Mouse (Mus musculus): ENCODE data around the gene Kirrel3. TPM values are rescaled to one million over a fixed set of nuclear protein-coding genes. Genes with fewer than 3 reads are reported as not detected.

The Kirrel3 gene
- polyA plus RNA-seq, 1 experiment, result 0.80 TPM

DNA sequence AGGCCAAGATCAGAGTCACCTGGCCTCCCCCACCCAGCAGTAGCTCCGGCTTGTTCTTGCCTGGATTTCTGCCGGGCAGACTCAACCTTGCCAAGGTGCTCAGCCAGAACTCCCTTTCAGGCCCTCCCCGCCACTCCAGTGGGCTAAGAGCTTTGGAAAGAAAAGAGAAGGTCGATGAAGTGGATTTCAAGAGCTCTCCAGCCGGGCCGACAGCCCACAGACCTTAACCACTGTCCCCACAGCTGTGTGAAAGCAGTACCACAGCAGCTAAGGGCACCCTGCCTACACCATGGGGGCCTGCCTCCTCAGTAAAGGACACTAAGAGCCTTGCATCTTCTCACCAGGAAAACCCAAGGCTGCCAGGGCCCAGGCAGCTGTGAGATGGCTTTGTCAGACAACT, 389.5 kb downstream of the Kirrel3 start:
- Histone ChIP-seq H3K4me3 (replicated peaks; ENCODE audit: extremely low read depth, low read depth, low read length) (no peak overlapping the region), H3K4me1 (ENCODE audit: control insufficient read depth, insufficient read depth, low read length) (no peaks in the 10 kb centered on the region)
- WGBS, result 59% methylated on average over 6 of the region's 6 CpGs
- peak; percentile 49 for DNase-seq
- TF ChIP-seq POLR2A (IDR thresholded peaks at IDR 0.05; ENCODE audit: borderline replicate concordance, extremely low read depth, low read depth, low read length) (no peak), CTCF (IDR thresholded peaks at IDR 0.05; ENCODE audit: insufficient read depth, low read length) (no peak)

DNA sequence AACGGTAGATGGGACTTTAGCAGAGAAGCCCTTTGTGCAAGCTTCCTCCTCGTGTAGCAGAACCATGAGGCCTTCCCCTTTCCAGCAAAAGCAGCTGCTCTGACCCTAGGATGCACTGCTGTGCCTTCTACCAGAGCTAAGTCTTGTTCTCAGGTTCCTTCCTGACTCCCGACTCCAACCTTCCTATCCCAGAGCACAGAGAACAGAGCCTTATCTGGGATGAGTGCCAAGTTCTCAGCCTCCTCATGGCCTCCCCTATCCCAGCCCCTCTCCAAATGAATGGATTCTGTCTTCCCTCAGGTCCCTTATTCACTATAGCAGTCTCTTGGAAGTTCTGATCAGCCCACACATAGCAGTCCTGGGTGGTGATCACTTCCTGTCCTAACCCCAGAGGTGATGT, 391.5 kb downstream of the Kirrel3 start:
- WGBS, result 49% methylated on average over 3 of the region's 3 CpGs
- Histone ChIP-seq H3K4me1 (ENCODE audit: control insufficient read depth, insufficient read depth, low read length) (no peaks in the 10 kb centered on the region), H3K4me3 (replicated peaks; ENCODE audit: extremely low read depth, low read depth, low read length) (no peak overlapping the region)
- TF ChIP-seq CTCF (IDR thresholded peaks at IDR 0.05; ENCODE audit: insufficient read depth, low read length) (no peak), POLR2A (IDR thresholded peaks at IDR 0.05; ENCODE audit: borderline replicate concordance, extremely low read depth, low read depth, low read length) (no peak)
- DNase-seq, result no peak

DNA sequence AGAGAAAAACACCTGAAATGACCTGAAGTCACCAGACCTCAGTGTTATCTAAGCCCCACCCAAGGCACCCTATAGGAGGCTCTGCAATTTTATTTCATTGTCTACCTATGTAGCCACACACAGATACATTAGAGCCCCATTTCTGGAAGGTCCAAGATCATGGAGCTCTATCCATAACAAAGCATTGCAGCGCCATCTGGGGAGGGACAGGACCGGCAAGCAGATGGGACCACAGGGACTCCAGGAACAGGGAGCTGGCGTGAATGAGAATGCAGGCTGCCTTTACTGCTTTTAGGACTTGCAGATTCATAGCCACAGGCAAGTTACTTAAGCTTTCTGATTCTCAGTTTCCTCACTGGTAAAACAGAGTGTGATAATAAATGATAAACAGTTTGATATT, 392.1 kb downstream of the Kirrel3 start:
- no peak for TF ChIP-seq POLR2A (IDR thresholded peaks at IDR 0.05; ENCODE audit: borderline replicate concordance, extremely low read depth, low read depth, low read length)
- Histone ChIP-seq H3K4me3 (replicated peaks; ENCODE audit: extremely low read depth, low read depth, low read length) (no peak overlapping the region), H3K4me1 (ENCODE audit: control insufficient read depth, insufficient read depth, low read length) (no peaks in the 10 kb centered on the region)
- 76% methylated on average over 3 of the region's 3 CpGs for WGBS
- no peak for DNase-seq

DNA sequence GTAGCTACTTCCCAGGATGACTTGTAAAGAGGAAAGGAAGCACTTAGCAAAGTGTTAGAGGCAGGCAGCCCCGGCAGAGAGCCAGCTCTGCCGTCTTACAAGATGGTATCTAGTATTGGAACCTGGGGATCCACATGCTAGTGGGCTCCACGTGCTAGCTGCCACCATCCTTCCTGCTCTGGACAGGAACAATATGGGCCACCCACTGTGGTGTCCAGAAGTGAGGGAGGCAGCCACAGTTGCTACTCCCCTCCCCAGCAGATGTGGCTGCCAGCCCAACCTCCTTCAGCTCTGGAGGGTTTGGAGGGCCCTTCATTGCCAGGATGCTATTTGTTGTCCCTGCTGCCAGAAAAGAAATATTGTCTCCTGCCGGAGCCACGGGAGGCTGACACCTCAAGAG, 396.1 kb downstream of the Kirrel3 start:
- no peak for TF ChIP-seq POLR2A (IDR thresholded peaks at IDR 0.05; ENCODE audit: borderline replicate concordance, extremely low read depth, low read depth, low read length)
- no peak for TF ChIP-seq CTCF (IDR thresholded peaks at IDR 0.05; ENCODE audit: insufficient read depth, low read length)
- DNase-seq, result peak; percentile 43
- WGBS, result 11% methylated on average over 5 of the region's 5 CpGs
- Histone ChIP-seq H3K4me3 (replicated peaks; ENCODE audit: extremely low read depth, low read depth, low read length) (no peak overlapping the region), H3K4me1 (ENCODE audit: control insufficient read depth, insufficient read depth, low read length) (no peaks in the 10 kb centered on the region)

DNA sequence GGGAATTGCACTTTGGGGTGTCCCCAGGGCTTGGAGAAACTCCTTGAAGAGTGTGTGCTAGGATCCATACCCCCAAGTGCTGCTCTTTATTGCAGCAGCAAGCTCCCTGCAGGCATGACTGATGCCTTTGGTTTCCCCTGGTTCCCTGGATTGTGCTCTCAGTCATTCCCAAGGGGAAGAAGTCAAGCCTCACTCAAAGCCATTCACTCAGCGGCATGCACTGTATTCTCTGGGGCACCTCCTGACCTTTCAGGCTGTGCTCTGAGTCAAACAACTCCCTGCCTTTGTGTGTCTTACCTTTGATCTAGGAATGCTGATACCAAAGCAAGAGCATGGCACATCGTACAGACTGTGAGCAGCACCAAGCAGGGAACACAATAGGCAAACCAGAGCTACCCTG, 396.5 kb downstream of the Kirrel3 start:
- Histone ChIP-seq H3K4me1 (ENCODE audit: control insufficient read depth, insufficient read depth, low read length) (no peaks in the 10 kb centered on the region), H3K4me3 (replicated peaks; ENCODE audit: extremely low read depth, low read depth, low read length) (no peak overlapping the region)
- DNase-seq, result no peak
- WGBS, result 17% methylated on average over 2 of the region's 2 CpGs
- TF ChIP-seq CTCF (IDR thresholded peaks at IDR 0.05; ENCODE audit: insufficient read depth, low read length), result no peak
- TF ChIP-seq POLR2A (IDR thresholded peaks at IDR 0.05; ENCODE audit: borderline replicate concordance, extremely low read depth, low read depth, low read length), result no peak

DNA sequence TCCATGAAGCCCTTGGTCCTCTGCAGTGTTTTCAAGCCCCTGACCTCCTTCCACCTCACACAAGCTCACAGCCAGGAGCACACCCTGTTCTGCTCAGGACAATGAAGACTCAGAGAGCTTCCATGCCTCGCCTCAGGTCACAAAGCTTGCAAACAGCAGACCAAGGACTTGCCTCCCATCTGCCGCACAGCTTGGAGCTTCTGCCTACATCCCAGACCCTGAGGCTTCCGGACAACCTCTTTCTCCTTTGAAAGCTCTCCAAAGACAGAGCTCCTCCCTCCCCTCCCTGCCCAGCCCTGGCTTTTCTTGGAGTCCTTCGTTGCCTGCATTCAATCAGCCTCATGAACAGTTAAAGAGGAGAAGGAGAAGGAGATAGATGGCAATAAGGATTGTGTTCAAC, 397.4 kb downstream of the Kirrel3 start:
- Histone ChIP-seq H3K4me1 (ENCODE audit: control insufficient read depth, insufficient read depth, low read length) (no peaks in the 10 kb centered on the region), H3K4me3 (replicated peaks; ENCODE audit: extremely low read depth, low read depth, low read length) (no peak overlapping the region)
- DNase-seq, result no peak
- TF ChIP-seq CTCF (IDR thresholded peaks at IDR 0.05; ENCODE audit: insufficient read depth, low read length), result no peak
- no peak for TF ChIP-seq POLR2A (IDR thresholded peaks at IDR 0.05; ENCODE audit: borderline replicate concordance, extremely low read depth, low read depth, low read length)
- 38% methylated on average over 4 of the region's 4 CpGs for WGBS

DNA sequence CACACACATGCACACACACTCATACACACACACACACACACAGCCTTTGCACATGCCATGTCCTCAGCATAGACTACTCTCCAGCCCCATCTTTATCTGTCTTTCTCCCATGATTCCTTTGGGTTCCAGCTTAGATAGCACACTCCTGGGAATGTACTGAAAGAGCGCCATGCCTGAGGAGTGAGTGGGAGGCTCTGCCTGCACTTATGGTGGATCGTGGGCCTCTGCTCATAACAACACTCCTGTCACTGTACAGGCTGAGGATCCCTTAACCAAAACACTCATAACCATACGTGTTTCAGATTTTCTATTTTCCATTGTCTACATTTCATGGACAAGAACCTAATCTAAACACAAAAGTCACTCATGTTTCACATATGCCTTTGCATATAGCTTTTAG, 398.6 kb downstream of the Kirrel3 start:
- no peak for DNase-seq
- 81% methylated on average over 3 of the region's 3 CpGs for WGBS
- no peak for TF ChIP-seq POLR2A (IDR thresholded peaks at IDR 0.05; ENCODE audit: borderline replicate concordance, extremely low read depth, low read depth, low read length)
- no peak for TF ChIP-seq CTCF (IDR thresholded peaks at IDR 0.05; ENCODE audit: insufficient read depth, low read length)
- Histone ChIP-seq H3K4me1 (ENCODE audit: control insufficient read depth, insufficient read depth, low read length) (no peaks in the 10 kb centered on the region), H3K4me3 (replicated peaks; ENCODE audit: extremely low read depth, low read depth, low read length) (no peak overlapping the region)

DNA sequence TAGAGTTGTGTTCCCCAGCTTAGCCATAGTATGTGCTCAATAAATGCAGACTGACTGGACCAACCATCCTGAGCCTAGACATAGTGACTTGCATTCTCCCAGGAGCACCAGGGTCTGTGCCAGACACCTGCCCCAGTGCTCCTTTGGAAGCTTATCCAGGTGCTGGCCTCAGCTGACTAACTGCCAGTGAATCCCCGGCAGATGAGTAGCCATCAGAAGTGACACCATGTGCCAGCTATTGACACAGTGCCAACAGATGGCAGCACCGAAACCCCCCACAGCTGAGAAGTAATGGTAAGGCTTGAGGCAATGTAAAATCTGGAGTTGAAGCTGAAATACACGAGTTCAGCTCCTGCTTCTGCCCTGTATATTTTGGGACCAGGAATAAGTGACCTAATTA, 399.2 kb downstream of the Kirrel3 start:
- WGBS, result 69% methylated on average over 3 of the region's 3 CpGs
- Histone ChIP-seq H3K4me3 (replicated peaks; ENCODE audit: extremely low read depth, low read depth, low read length) (no peak overlapping the region), H3K4me1 (ENCODE audit: control insufficient read depth, insufficient read depth, low read length) (no peaks in the 10 kb centered on the region)
- DNase-seq, result no peak
- TF ChIP-seq POLR2A (IDR thresholded peaks at IDR 0.05; ENCODE audit: borderline replicate concordance, extremely low read depth, low read depth, low read length) (no peak), CTCF (IDR thresholded peaks at IDR 0.05; ENCODE audit: insufficient read depth, low read length) (no peak)

DNA sequence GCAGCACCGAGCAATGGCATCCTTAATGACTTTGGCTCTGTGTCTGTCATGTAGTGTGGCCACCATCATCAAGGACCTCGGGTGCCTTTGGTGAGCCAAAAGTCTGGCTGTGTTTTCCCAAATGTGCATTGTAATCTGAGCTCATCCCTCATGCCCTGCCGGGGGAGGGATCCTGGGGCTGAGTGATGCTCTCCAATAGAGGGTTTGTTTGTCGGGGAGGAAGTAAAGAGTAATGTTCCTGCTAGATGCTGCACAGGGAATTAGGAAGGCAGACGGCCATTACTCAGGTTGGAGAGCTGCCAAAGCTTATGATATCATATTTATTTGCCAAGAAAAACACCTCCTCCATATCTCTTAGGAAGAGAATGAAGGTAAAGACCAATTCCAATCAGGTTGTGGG, 401.1 kb downstream of the Kirrel3 start:
- WGBS, result 36% methylated on average over 5 of the region's 5 CpGs
- TF ChIP-seq CTCF (IDR thresholded peaks at IDR 0.05; ENCODE audit: insufficient read depth, low read length) (no peak), POLR2A (IDR thresholded peaks at IDR 0.05; ENCODE audit: borderline replicate concordance, extremely low read depth, low read depth, low read length) (no peak)
- H3K4me3 ChIP-seq (replicated peaks; ENCODE audit: extremely low read depth, low read depth, low read length), result no peak overlapping the region
- H3K4me1 ChIP-seq (ENCODE audit: control insufficient read depth, insufficient read depth, low read length), result no peaks in the 10 kb centered on the region
- no peak for DNase-seq

DNA sequence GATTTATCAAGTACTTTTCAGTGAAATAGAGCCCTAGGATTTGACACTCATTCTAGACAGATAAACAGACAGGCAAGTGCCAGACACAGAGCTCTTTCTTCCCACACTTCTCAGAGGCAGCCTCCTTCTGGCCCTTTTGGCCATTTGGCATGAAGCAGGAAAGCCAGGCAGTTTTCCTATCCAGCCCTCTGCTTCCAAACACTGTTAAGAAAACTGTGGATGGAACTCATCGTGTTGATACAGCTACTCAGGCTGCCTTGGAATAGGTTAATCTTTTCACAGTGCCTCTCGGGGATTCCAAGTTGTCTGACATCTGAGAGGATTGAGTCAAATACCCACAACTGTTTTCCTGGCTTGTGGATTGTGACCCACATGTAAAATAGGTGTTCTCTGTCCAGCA, 401.5 kb downstream of the Kirrel3 start:
- no peaks in the 10 kb centered on the region for H3K4me1 ChIP-seq (ENCODE audit: control insufficient read depth, insufficient read depth, low read length)
- DNase-seq, result no peak
- H3K4me3 ChIP-seq (replicated peaks; ENCODE audit: extremely low read depth, low read depth, low read length), result no peak overlapping the region
- 16% methylated on average over 2 of the region's 2 CpGs for WGBS
- no peak for TF ChIP-seq POLR2A (IDR thresholded peaks at IDR 0.05; ENCODE audit: borderline replicate concordance, extremely low read depth, low read depth, low read length)
- no peak for TF ChIP-seq CTCF (IDR thresholded peaks at IDR 0.05; ENCODE audit: insufficient read depth, low read length)

DNA sequence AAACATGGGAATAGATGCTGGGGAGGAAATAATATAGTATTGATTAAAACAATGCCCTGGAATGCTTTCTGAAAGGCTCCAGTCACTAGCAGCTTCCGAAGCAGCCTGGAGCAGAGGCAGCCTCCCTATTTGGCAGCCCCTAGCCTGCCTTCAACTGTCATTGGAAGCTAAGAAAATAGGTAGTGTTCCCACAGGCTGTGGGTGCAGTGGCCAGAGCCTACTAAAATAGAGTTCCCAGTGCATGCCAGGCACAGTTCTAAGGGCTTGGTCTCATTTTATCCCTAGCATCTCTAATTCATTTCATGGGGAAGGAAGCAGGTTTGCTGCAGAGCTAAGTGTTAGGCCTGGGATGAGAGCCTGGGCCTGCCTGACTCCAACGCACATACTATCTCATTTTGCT, 402.6 kb downstream of the Kirrel3 start:
- Histone ChIP-seq H3K4me3 (replicated peaks; ENCODE audit: extremely low read depth, low read depth, low read length) (no peak overlapping the region), H3K4me1 (ENCODE audit: control insufficient read depth, insufficient read depth, low read length) (no peaks in the 10 kb centered on the region)
- 83% methylated on average over 2 of the region's 2 CpGs for WGBS
- DNase-seq, result no peak
- TF ChIP-seq POLR2A (IDR thresholded peaks at IDR 0.05; ENCODE audit: borderline replicate concordance, extremely low read depth, low read depth, low read length) (no peak), CTCF (IDR thresholded peaks at IDR 0.05; ENCODE audit: insufficient read depth, low read length) (no peak)
